Comparison of ENCODE assay signal across 8 mouse cellular contexts in the genomic region with DNA sequence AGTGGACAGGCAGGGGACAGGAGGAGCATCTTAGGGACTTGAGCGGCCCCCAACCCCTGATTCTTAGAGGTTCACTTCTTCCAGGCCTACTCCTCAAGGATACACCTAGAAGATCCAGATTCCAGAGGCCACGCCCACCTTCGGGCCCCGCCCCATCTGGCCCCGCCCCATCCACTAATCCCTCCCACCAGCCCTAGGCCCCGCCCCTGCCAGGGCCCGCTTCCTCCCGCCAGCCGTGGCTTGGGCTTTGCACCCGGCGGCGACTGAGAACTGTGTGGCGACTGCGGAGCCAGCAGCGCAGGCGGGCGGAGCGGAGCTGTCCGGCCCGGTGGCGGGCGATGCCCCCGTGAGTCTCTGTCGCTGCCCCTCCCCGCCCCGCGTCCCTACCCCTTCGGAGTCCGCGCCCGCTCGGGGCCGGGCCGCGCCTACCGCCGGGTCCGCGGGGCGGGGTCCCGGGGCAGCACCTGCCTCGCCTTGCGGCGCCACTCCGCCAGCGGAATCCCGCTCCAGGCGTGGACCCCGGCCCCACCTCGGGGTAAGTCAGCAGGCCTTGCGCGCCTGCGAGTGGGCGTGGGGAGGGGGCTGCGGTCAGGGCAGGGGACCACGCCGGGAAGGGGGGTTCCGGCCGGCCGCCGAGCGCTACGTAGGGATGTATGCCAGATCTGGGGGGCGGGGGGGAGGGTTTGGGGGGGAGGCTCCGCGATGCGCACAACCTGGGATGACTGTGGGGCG. TPM values are rescaled to one million over a fixed set of nuclear protein-coding genes. Genes with fewer than 3 reads are reported as not detected.
DNase-seq lines count a peak whose midpoint lies in the region; ATAC-seq and TF ChIP-seq lines count a peak whose summit lies in the region.

TSS of gene Rims3 (plus strand) at position 229 of the 732 bp plus-strand sequence.

- 2% methylated on average over 43 of the region's 68 CpGs for WGBS in heart, embryonic 16.5 days
- 2% methylated on average over 68 of the region's 68 CpGs for WGBS in liver, embryonic 15.5 days (ENCODE audit: insufficient replicate concordance)
- under 1% methylated on average over 64 of the region's 68 CpGs for WGBS in neural tube, embryonic 12.5 days

- peaks cover 36% of the 10 kb centered on the region for H3K27me3 ChIP-seq in heart, embryonic 16.5 days (ENCODE audit: control insufficient read depth, insufficient read depth, low read length)
- peaks cover 78% of the 10 kb centered on the region for H3K27me3 ChIP-seq in liver, embryonic 15.5 days
- H3K27me3 ChIP-seq in neural tube, embryonic 12.5 days (replicated peaks) = peaks cover 22% of the 10 kb centered on the region; the same call in 1 of the 2 replicates

- no peak within 1 kb of the TSS for H3K27ac ChIP-seq in cortical plate, adult 2 months (ENCODE audit: insufficient read depth, low read length)
- no peak within 1 kb of the TSS for H3K27ac ChIP-seq in heart, embryonic 16.5 days (ENCODE audit: low read length)
- no peak within 1 kb of the TSS for H3K27ac ChIP-seq in liver, embryonic 15.5 days (replicated peaks)
- no peak within 1 kb of the TSS for H3K27ac ChIP-seq in neural tube, embryonic 12.5 days

- H3K4me3 ChIP-seq in cortical plate, adult 2 months (ENCODE audit: insufficient read depth, low read length) = peak within 1 kb of the TSS; percentile 39
- peak within 1 kb of the TSS; percentile 62 for H3K4me3 ChIP-seq in heart, embryonic 16.5 days (ENCODE audit: low read length)
- H3K4me3 ChIP-seq in liver, embryonic 15.5 days (replicated peaks) = peak within 1 kb of the TSS; percentile 59
- peak within 1 kb of the TSS; percentile 74 for H3K4me3 ChIP-seq in neural tube, embryonic 12.5 days

- H3K9ac ChIP-seq in heart, embryonic 16.5 days (ENCODE audit: low read length) = peak within 1 kb of the TSS; percentile 65
- peak within 1 kb of the TSS; percentile 29; the same call in 1 of the 2 replicates for H3K9ac ChIP-seq in liver, embryonic 15.5 days
- peak within 1 kb of the TSS; percentile 77 for H3K9ac ChIP-seq in neural tube, embryonic 12.5 days

- H3K36me3 ChIP-seq in heart, embryonic 16.5 days (ENCODE audit: control insufficient read depth, insufficient read depth) = no peaks in the 10 kb centered on the region
- H3K36me3 ChIP-seq in liver, embryonic 15.5 days (replicated peaks) = no peaks in the 10 kb centered on the region
- no peaks in the 10 kb centered on the region for H3K36me3 ChIP-seq in neural tube, embryonic 12.5 days

- H3K9me3 ChIP-seq in heart, embryonic 16.5 days (replicated peaks; ENCODE audit: control insufficient read depth, low read length) = peaks cover 5% of the 10 kb centered on the region; the same call in 1 of the 2 replicates
- H3K9me3 ChIP-seq in liver, embryonic 15.5 days (replicated peaks) = peaks cover 5% of the 10 kb centered on the region; the same call in 1 of the 2 replicates
- no peaks in the 10 kb centered on the region for H3K9me3 ChIP-seq in neural tube, embryonic 12.5 days

- peak; percentile 26 for DNase-seq in urinary bladder, postnatal 25 days (ENCODE audit: low spot score)
- DNase-seq in urinary bladder, adult 2 months (ENCODE audit: low spot score) = no peak
- peak; percentile 45 to 73 for DNase-seq in kidney, postnatal 25 days
- DNase-seq in testis, postnatal 14 days (ENCODE audit: low spot score) = peak; percentile 85

- ATAC-seq in heart, embryonic 16.5 days (replicated peaks; ENCODE audit: extremely low read depth, insufficient read depth, low FRiP score) = peak; percentile 46
- ATAC-seq in liver, embryonic 15.5 days (ENCODE audit: insufficient read depth) = peak; percentile 57
- peak; percentile 68 for ATAC-seq in neural tube, embryonic 12.5 days (ENCODE audit: low FRiP score, low read depth)

- peak within 1 kb of the TSS; percentile 94 for H3K4me2 ChIP-seq in heart, embryonic 16.5 days (ENCODE audit: low read depth, low read length)
- H3K4me2 ChIP-seq in liver, embryonic 15.5 days = peak within 1 kb of the TSS; percentile 84
- H3K4me2 ChIP-seq in neural tube, embryonic 12.5 days (replicated peaks) = peak within 1 kb of the TSS; percentile 98

- TF ChIP-seq CTCF in cortical plate, adult 2 months (IDR thresholded peaks at IDR 0.05; ENCODE audit: extremely low read depth, insufficient read depth, low read length) = no peak

- TF ChIP-seq POLR2A in cortical plate, adult 2 months (IDR thresholded peaks at IDR 0.05; ENCODE audit: extremely low read depth, insufficient read depth, low read length) = no peak

- peaks cover 2% of the 10 kb centered on the region; the same call in 1 of the 2 replicates for H3K4me1 ChIP-seq in cortical plate, adult 2 months (ENCODE audit: control insufficient read depth, insufficient read depth, low read length)
- peaks cover 1% of the 10 kb centered on the region; the same call in 1 of the 2 replicates for H3K4me1 ChIP-seq in heart, embryonic 16.5 days (ENCODE audit: control insufficient read depth, insufficient read depth, low read length)
- peaks cover 6% of the 10 kb centered on the region for H3K4me1 ChIP-seq in liver, embryonic 15.5 days (replicated peaks)
- H3K4me1 ChIP-seq in neural tube, embryonic 12.5 days = peaks cover 26% of the 10 kb centered on the region

RNA-seq across cellular contexts. Expression of gene Rims3, which starts in this region (rescaled TPM):
- polyA plus RNA-seq in urinary bladder, adult 2 months (2012; rRNA removed) = 0.19 and 0.28 TPM in 2 replicates
- polyA plus RNA-seq in cortical plate, adult 2 months (2012; rRNA removed) = 95.7 and 102 TPM in 2 replicates
- polyA plus RNA-seq in heart, embryonic 16.5 days (2015; fragmentation: Nextera tagmentation; extraction: Ambion mirVana) = 0.12 and 0.18 TPM in 2 replicates
- 0.20 and 0.24 TPM in 2 replicates for polyA plus RNA-seq in liver, embryonic 15.5 days (2015; fragmentation: Nextera tagmentation; extraction: Ambion mirVana)
- polyA plus RNA-seq in neural tube, embryonic 12.5 days (2016; fragmentation: Nextera tagmentation; extraction: Ambion mirVana) = 10.0 and 12.9 TPM in 2 replicates

Comparison
In these comparisons a context has a peak if more than half of its experiments do, and no peak if none do; other contexts are left out.
1. Peak in ATAC-seq, H3K4me3 ChIP-seq, H3K9ac ChIP-seq and H3K4me2 ChIP-seq in heart, embryonic 16.5 days; RNA of the gene not detected or under 1 TPM.
2. Peak in ATAC-seq, H3K4me3 ChIP-seq, H3K9ac ChIP-seq and H3K4me2 ChIP-seq in liver, embryonic 15.5 days; RNA of the gene not detected or under 1 TPM.